Mouse (Mus musculus): Measurements from ENCODE around the gene Angptl2.

Gene Angptl2

GRCm38 (mm10) chr2:33270569-33270968 is 54.7 kb downstream of the Angptl2 start:
- DNase-seq (ENCODE audit: low spot score in 2 of 2) = no peak

- DNase-seq (ENCODE audit: low spot score in 2 of 2) = no peak
These were observed 55.6 kb downstream of the Angptl2 start for GRCm38 (mm10) chr2:33271511-33271910.

GRCm38 (mm10) chr2:33272665-33273439 is 57.0 kb downstream of the Angptl2 start:
- DNase-seq (ENCODE audit: low spot score in 2 of 2) = no peak

- DNase-seq (ENCODE audit: low spot score in 2 of 2) = no peak
These were observed 59.0 kb downstream of the Angptl2 start for GRCm38 (mm10) chr2:33274719-33275490.

GRCm38 (mm10) chr2:33279758-33280157 is 63.9 kb downstream of the Angptl2 start:
- no peak for DNase-seq (ENCODE audit: low spot score in 2 of 2)

GRCm38 (mm10) chr2:33280525-33280924 is 64.7 kb downstream of the Angptl2 start:
- DNase-seq (ENCODE audit: low spot score in 2 of 2) = no peak

- DNase-seq (ENCODE audit: low spot score in 2 of 2) = no peak
These were observed 65.9 kb downstream of the Angptl2 start for GRCm38 (mm10) chr2:33281807-33282206.

- DNase-seq (ENCODE audit: low spot score in 2 of 2) = peak; percentile 67 to 69
These were observed 67.0 kb downstream of the Angptl2 start for GRCm38 (mm10) chr2:33282877-33283276.

GRCm38 (mm10) chr2:33283674-33284073 is 67.8 kb downstream of the Angptl2 start:
- DNase-seq (ENCODE audit: low spot score in 2 of 2) = no peak

GRCm38 (mm10) chr2:33288837-33289236 is 73.0 kb downstream of the Angptl2 start:
- no peak for DNase-seq (ENCODE audit: low spot score in 2 of 2)

- no peak for DNase-seq (ENCODE audit: low spot score in 2 of 2)
These were observed 74.6 kb downstream of the Angptl2 start for GRCm38 (mm10) chr2:33290491-33290890.

- no peak for DNase-seq (ENCODE audit: low spot score in 2 of 2)
These were observed 76.2 kb downstream of the Angptl2 start for GRCm38 (mm10) chr2:33292057-33292456.

GRCm38 (mm10) chr2:33295115-33295514 is 79.2 kb downstream of the Angptl2 start:
- DNase-seq (ENCODE audit: low spot score in 2 of 2) = no peak
